14 mouse cellular contexts compared by ENCODE assay signal in genomic region chr11:4692162-4692561, GRCm38 (mm10). TPM values are rescaled to one million over a fixed set of nuclear protein-coding genes. Genes with fewer than 3 reads are reported as not detected.
"Had no signal": no experiment of that assay in that cellular context is flagged by ENCODE, and none has a peak within 500 bp of the region (broad histone marks: within the 10 kb centered on the region; RNA-seq: fewer than 3 reads in every experiment).

No protein-coding gene starts in this region.

- H3K4me1 ChIP-seq: limb, embryonic 13.5 days; neural tube, embryonic 15.5 days had no signal

- H3K27me3 ChIP-seq: limb, embryonic 13.5 days; neural tube, embryonic 15.5 days had no signal

- H3K9me3 ChIP-seq: limb, embryonic 13.5 days; neural tube, embryonic 15.5 days had no signal

- DNase-seq: kidney, adult 11 months; kidney, postnatal 14 days; left cerebral cortex, postnatal 4 days; lung, adult 18-20 months; right cerebral cortex, adult 18-20 months; spleen, adult 18-20 months; thymus, postnatal 4 days had no signal

- H3K36me3 ChIP-seq: limb, embryonic 13.5 days; neural tube, embryonic 15.5 days had no signal

- H3K27ac ChIP-seq: limb, embryonic 13.5 days; liver, embryonic 14.5 days; neural tube, embryonic 15.5 days had no signal

- H3K4me3 ChIP-seq: limb, embryonic 13.5 days; myocyte; neural tube, embryonic 15.5 days had no signal

RNA-seq across cellular contexts. Expression of gene Cabp7, which starts 54.4 kb away (rescaled TPM):
- total RNA-seq: liver, adult 2 months had no signal
- polyA plus RNA-seq: kidney, embryonic 14.5 days; large intestine, adult 2 months; liver, adult 2 months had no signal
